Mouse (Mus musculus): Measurements from ENCODE around the gene Cd2bp2. TPM values are rescaled to one million over a fixed set of nuclear protein-coding genes. Genes with fewer than 3 reads are reported as not detected.
"Not testable (repeated sequence)": the region's sequence is repeated elsewhere in the genome, so short reads cannot be mapped to it uniquely, and the experiment has no call there.

Cd2bp2 gene
- polyA plus RNA-seq, 1 experiment from 2014 or later: 43.3 TPM

GRCm38 (mm10) chr7:127183828-127184227 is 12.0 kb downstream of the Cd2bp2 start:
- Histone ChIP-seq H3K27me3 (replicated peaks; ENCODE audit: control insufficient read depth, insufficient read depth, low read length) (no peaks in the 10 kb centered on the region), H3K9ac (ENCODE audit: low read depth, low read length) (no peak overlapping the region), H3K27ac (ENCODE audit: low read length) (no peak overlapping the region), H3K9me3 (ENCODE audit: control insufficient read depth, low read length) (no peaks in the 10 kb centered on the region), H3K36me3 (ENCODE audit: control insufficient read depth, insufficient read depth, low read length) (no peaks in the 10 kb centered on the region), H3K4me3 (ENCODE audit: low read length) (no peak overlapping the region), H3K4me1 (ENCODE audit: control insufficient read depth, insufficient read depth, low read length) (no peaks in the 10 kb centered on the region; the same call in 1 of the 2 replicates), H3K4me2 (ENCODE audit: low read depth, low read length) (no peak overlapping the region)
- ATAC-seq: peak; percentile 80
- WGBS: 72% methylated on average over 6 of the region's 6 CpGs

GRCm38 (mm10) chr7:127183345-127183744 is 12.5 kb downstream of the Cd2bp2 start:
- H3K9me3 ChIP-seq (ENCODE audit: control insufficient read depth, low read length): no peaks in the 10 kb centered on the region
- no peak overlapping the region for H3K9ac ChIP-seq (ENCODE audit: low read depth, low read length)
- no peaks in the 10 kb centered on the region; the same call in 1 of the 2 replicates for H3K4me1 ChIP-seq (ENCODE audit: control insufficient read depth, insufficient read depth, low read length)
- no peak overlapping the region for H3K4me2 ChIP-seq (ENCODE audit: low read depth, low read length)
- H3K36me3 ChIP-seq (ENCODE audit: control insufficient read depth, insufficient read depth, low read length): no peaks in the 10 kb centered on the region
- H3K27ac ChIP-seq (ENCODE audit: low read length): no peak overlapping the region
- WGBS: 62% methylated on average over 8 of the region's 8 CpGs
- H3K27me3 ChIP-seq (replicated peaks; ENCODE audit: control insufficient read depth, insufficient read depth, low read length): no peaks in the 10 kb centered on the region
- ATAC-seq: peak; percentile 68
- no peak overlapping the region for H3K4me3 ChIP-seq (ENCODE audit: low read length)

GRCm38 (mm10) chr7:127181724-127182123 is 14.1 kb downstream of the Cd2bp2 start:
- not testable (repeated sequence) for H3K4me3 ChIP-seq (ENCODE audit: low read length); H3K9ac ChIP-seq (ENCODE audit: low read depth, low read length); H3K27me3 ChIP-seq (replicated peaks; ENCODE audit: control insufficient read depth, insufficient read depth, low read length); H3K4me2 ChIP-seq (ENCODE audit: low read depth, low read length); H3K36me3 ChIP-seq (ENCODE audit: control insufficient read depth, insufficient read depth, low read length); H3K9me3 ChIP-seq (ENCODE audit: control insufficient read depth, low read length); H3K27ac ChIP-seq (ENCODE audit: low read length); ATAC-seq; H3K4me1 ChIP-seq (ENCODE audit: control insufficient read depth, insufficient read depth, low read length)
- 34% methylated on average over 3 of the region's 3 CpGs for WGBS

GRCm38 (mm10) chr7:127180783-127181182 is 15.1 kb downstream of the Cd2bp2 start:
- Histone ChIP-seq H3K36me3 (ENCODE audit: control insufficient read depth, insufficient read depth, low read length) (no peaks in the 10 kb centered on the region), H3K4me2 (ENCODE audit: low read depth, low read length) (no peak overlapping the region), H3K9me3 (ENCODE audit: control insufficient read depth, low read length) (no peaks in the 10 kb centered on the region), H3K4me3 (ENCODE audit: low read length) (no peak overlapping the region), H3K27me3 (replicated peaks; ENCODE audit: control insufficient read depth, insufficient read depth, low read length) (no peaks in the 10 kb centered on the region), H3K27ac (ENCODE audit: low read length) (no peak overlapping the region), H3K9ac (ENCODE audit: low read depth, low read length) (no peak overlapping the region), H3K4me1 (ENCODE audit: control insufficient read depth, insufficient read depth, low read length) (no peaks in the 10 kb centered on the region; the same call in 1 of the 2 replicates)
- WGBS: 71% methylated on average over 2 of the region's 2 CpGs
- no peak for ATAC-seq

- H3K9ac ChIP-seq (ENCODE audit: low read depth, low read length): no peak overlapping the region
- no peak overlapping the region for H3K27ac ChIP-seq (ENCODE audit: low read length)
- H3K27me3 ChIP-seq (replicated peaks; ENCODE audit: control insufficient read depth, insufficient read depth, low read length): no peaks in the 10 kb centered on the region
- no peaks in the 10 kb centered on the region for H3K4me1 ChIP-seq (ENCODE audit: control insufficient read depth, insufficient read depth, low read length)
- no peaks in the 10 kb centered on the region for H3K36me3 ChIP-seq (ENCODE audit: control insufficient read depth, insufficient read depth, low read length)
- no peak overlapping the region for H3K4me2 ChIP-seq (ENCODE audit: low read depth, low read length)
- H3K9me3 ChIP-seq (ENCODE audit: control insufficient read depth, low read length): no peaks in the 10 kb centered on the region
- ATAC-seq: no peak
- 86% methylated on average over 4 of the region's 4 CpGs for WGBS
- no peak overlapping the region for H3K4me3 ChIP-seq (ENCODE audit: low read length)
Observed at GRCm38 (mm10) chr7:127176937-127177336, 18.9 kb downstream of the Cd2bp2 start.

GRCm38 (mm10) chr7:127166501-127166900 is 29.3 kb downstream of the Cd2bp2 start:
- 83% methylated on average over 5 of the region's 5 CpGs for WGBS
- H3K36me3 ChIP-seq (ENCODE audit: control insufficient read depth, insufficient read depth, low read length): no peaks in the 10 kb centered on the region

GRCm38 (mm10) chr7:127165607-127166493 is 30.0 kb downstream of the Cd2bp2 start:
- H3K4me3 ChIP-seq (ENCODE audit: low read length): no peak overlapping the region
- H3K9ac ChIP-seq (ENCODE audit: low read depth, low read length): no peak overlapping the region
- H3K27me3 ChIP-seq (replicated peaks; ENCODE audit: control insufficient read depth, insufficient read depth, low read length): no peaks in the 10 kb centered on the region
- ATAC-seq: no peak
- 84% methylated on average over 12 of the region's 12 CpGs for WGBS
- no peak overlapping the region for H3K27ac ChIP-seq (ENCODE audit: low read length)
- no peaks in the 10 kb centered on the region for H3K36me3 ChIP-seq (ENCODE audit: control insufficient read depth, insufficient read depth, low read length)
- H3K4me1 ChIP-seq (ENCODE audit: control insufficient read depth, insufficient read depth, low read length): no peaks in the 10 kb centered on the region
- H3K9me3 ChIP-seq (ENCODE audit: control insufficient read depth, low read length): no peaks in the 10 kb centered on the region
- H3K4me2 ChIP-seq (ENCODE audit: low read depth, low read length): no peak overlapping the region

More at GRCm38 (mm10) chr7:127166501-127166900, 29.3 kb downstream of the Cd2bp2 start:
- Histone ChIP-seq H3K9ac (ENCODE audit: low read depth, low read length) (no peak overlapping the region), H3K4me3 (ENCODE audit: low read length) (no peak overlapping the region), H3K9me3 (ENCODE audit: control insufficient read depth, low read length) (no peaks in the 10 kb centered on the region), H3K27me3 (replicated peaks; ENCODE audit: control insufficient read depth, insufficient read depth, low read length) (no peaks in the 10 kb centered on the region), H3K4me2 (ENCODE audit: low read depth, low read length) (no peak overlapping the region), H3K27ac (ENCODE audit: low read length) (no peak overlapping the region), H3K4me1 (ENCODE audit: control insufficient read depth, insufficient read depth, low read length) (no peaks in the 10 kb centered on the region)
- ATAC-seq: no peak

- H3K9me3 ChIP-seq (ENCODE audit: control insufficient read depth, low read length): no peaks in the 10 kb centered on the region
- no peaks in the 10 kb centered on the region for H3K27me3 ChIP-seq (replicated peaks; ENCODE audit: control insufficient read depth, insufficient read depth, low read length)
- no peaks in the 10 kb centered on the region for H3K36me3 ChIP-seq (ENCODE audit: control insufficient read depth, insufficient read depth, low read length)
- H3K9ac ChIP-seq (ENCODE audit: low read depth, low read length): no peak overlapping the region
- WGBS: 86% methylated on average over 4 of the region's 4 CpGs
- no peak for ATAC-seq
- no peak overlapping the region for H3K27ac ChIP-seq (ENCODE audit: low read length)
- H3K4me2 ChIP-seq (ENCODE audit: low read depth, low read length): no peak overlapping the region
- H3K4me1 ChIP-seq (ENCODE audit: control insufficient read depth, insufficient read depth, low read length): no peaks in the 10 kb centered on the region
- no peak overlapping the region for H3K4me3 ChIP-seq (ENCODE audit: low read length)
Observed at GRCm38 (mm10) chr7:127164002-127164401, 31.8 kb downstream of the Cd2bp2 start.

- 82% methylated on average over 5 of the region's 5 CpGs for WGBS
- no peak overlapping the region for H3K9ac ChIP-seq (ENCODE audit: low read depth, low read length)
Observed at GRCm38 (mm10) chr7:127162546-127162945, 33.3 kb downstream of the Cd2bp2 start.

More at GRCm38 (mm10) chr7:127162546-127162945, 33.3 kb downstream of the Cd2bp2 start:
- Histone ChIP-seq H3K4me2 (ENCODE audit: low read depth, low read length) (no peak overlapping the region), H3K9me3 (ENCODE audit: control insufficient read depth, low read length) (no peaks in the 10 kb centered on the region), H3K27me3 (replicated peaks; ENCODE audit: control insufficient read depth, insufficient read depth, low read length) (no peaks in the 10 kb centered on the region), H3K27ac (ENCODE audit: low read length) (no peak overlapping the region), H3K4me3 (ENCODE audit: low read length) (no peak overlapping the region), H3K36me3 (ENCODE audit: control insufficient read depth, insufficient read depth, low read length) (no peaks in the 10 kb centered on the region), H3K4me1 (ENCODE audit: control insufficient read depth, insufficient read depth, low read length) (no peaks in the 10 kb centered on the region)
- no peak for ATAC-seq

Measured in intestine, embryonic 16.5 days (tissue).